Mouse (Mus musculus) MEL-GATA-1-ER (cell line): ENCODE data around the gene Chga.

Source experiments
- DNase-seq: peaks from one replicate; pipeline ENCODE4 v3.0.0-alpha.2; 2012; ENCODE audit warnings: low read depth; ENCODE audit errors: extremely low read depth

Gene Chga

DNA sequence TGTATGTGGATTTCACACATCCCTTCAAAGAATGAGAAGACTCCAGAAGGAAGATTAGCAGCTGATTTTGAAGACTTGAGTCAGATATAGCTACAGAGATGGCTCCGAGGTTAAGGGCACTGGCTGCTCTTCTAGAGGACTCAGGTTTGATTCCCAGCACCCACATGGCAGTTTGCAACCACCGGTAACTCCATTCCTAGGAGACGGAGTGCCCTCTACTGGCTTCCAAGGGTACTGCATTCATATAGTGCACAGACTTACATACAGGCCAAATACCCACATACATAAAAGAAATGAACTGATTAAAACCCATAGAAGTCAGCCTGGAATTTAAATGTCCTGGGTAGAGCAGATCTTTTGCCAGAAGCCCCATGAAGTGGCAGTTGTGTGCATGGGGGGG is 43.8 kb downstream of the Chga start:
- DNase-seq = no peak

DNA sequence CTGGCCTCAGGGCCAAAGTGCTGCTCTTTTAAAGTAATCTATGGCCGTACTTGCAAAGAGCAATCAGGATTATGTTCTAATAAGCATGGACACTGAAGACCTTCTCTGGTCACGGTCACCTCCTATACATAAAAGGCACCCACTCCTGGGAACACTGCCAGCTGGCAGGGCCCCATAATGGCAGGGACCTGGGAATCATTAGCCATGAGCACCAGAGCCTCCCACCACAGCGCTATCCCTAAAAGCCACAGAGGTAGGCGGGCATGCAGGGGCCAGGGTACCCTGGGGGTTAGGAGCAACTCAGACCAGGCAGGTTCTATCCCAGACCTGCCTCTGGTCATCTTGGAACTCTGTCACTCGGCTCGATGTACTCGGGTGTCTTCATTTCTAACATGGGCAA is 45.0 kb downstream of the Chga start:
- DNase-seq = no peak

DNA sequence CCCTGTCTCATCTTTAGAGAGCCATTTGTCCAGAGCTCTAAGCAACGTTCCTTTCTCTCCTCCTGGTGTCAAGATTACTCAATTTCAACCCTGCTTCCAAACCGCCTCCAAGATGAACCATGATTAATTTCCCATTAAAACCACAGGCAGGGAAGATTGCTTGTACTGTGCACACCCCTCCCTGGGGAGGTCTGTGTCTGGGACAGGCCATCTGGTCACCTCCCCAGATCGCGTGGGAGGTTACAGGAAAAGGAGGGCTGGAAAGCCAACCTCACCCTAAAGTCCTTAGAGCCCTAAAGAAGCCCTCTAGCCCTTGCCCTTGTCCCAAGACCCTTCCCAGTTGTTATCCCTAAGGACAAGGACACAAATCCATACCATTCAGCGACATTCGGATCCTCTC is 45.6 kb downstream of the Chga start:
- no peak for DNase-seq

DNA sequence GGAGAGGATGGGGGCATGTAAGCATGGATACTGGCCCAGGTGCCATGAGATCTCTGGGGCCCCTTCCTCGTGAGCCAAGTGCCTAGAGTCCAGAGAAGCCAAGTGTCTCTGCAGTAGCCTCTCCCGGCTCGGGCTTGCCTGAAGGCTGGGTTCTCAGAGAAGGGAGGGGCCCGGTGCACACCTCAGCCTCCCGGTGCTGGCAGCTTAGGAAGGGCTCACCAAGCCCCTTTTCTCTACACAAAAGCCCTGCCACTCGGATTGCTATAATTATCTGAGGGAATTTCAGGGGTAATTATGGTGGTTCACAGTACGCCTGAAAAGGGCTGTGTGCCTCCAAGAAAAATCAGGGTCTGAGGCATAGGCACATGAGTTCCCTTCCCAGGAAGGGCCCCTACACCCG is 47.1 kb downstream of the Chga start:
- DNase-seq = no peak

DNA sequence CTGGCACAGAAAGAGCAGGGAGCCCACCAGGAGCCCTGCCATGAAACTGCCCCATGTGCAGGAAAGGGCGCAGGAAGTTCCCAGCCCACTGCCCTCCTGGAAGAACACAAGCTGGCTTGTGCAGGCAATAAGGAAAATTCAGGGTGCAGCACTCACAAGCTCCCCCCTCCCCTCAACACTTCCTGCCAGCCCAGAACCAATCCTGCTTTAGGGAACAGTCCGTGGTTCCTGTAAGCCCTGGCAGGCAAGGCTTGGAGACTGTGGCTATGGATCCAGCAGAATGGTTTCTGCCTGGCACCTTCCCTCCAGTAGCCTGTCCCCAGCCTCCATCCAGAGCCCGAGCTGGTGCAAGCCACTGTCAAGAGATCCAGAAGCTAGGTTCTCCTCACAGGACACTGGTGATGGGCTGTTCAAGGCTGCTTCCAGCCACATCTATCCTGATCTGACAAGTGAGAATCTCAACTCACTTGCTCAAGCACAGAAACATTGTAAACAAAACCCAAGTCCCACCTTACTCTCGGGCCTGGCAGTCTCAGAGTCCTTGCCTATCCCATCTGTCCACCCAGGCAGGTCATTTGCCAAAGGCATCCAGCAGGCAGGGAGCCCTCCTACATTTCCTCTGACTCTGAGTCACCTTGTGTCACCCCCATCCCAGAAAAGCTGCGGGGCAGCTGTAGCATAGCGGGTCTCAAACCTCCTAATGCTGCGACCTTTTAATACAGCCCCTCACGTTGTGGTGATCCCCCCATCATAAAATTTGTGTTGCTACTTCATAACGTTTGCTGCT is 47.7 kb downstream of the Chga start:
- DNase-seq = no peak

DNA sequence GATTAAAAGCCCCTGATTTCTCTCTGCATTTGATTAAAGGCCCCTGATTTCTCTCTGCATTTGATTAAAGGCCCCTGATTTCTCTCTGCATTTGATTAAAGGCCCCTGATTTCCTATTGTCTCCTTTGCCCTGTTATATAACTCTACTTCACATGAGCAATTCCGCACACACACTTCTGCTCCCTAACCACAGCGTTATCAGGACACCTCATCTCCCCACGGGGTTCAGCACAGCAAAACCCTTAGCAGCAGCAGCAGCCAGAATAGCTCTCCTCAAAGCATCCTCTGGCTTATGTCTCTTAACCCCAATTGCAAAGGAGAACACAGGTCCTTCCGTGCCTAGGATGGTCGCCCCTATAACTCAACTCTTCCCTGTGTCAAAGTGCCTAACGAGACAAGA is 50.8 kb downstream of the Chga start:
- no peak for DNase-seq

DNA sequence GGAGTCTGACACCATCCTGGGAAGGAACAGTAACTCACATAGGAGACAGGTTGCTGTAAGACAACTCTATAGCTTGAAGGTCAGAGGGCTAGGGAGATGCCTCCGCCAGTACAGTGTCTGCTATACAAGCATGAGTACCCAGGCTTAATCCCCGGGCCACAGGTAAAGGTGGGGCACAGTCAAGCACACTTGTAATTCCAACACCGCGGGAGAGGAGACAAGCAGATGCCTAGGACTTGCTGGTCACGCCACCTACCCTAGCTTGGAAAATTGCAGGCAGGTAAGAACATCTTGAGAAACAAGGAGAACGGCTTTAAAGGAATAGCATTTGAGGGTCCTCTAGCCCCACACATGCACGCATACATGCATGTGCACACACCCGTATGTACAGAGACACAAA is 52.3 kb downstream of the Chga start:
- DNase-seq = no peak

DNA sequence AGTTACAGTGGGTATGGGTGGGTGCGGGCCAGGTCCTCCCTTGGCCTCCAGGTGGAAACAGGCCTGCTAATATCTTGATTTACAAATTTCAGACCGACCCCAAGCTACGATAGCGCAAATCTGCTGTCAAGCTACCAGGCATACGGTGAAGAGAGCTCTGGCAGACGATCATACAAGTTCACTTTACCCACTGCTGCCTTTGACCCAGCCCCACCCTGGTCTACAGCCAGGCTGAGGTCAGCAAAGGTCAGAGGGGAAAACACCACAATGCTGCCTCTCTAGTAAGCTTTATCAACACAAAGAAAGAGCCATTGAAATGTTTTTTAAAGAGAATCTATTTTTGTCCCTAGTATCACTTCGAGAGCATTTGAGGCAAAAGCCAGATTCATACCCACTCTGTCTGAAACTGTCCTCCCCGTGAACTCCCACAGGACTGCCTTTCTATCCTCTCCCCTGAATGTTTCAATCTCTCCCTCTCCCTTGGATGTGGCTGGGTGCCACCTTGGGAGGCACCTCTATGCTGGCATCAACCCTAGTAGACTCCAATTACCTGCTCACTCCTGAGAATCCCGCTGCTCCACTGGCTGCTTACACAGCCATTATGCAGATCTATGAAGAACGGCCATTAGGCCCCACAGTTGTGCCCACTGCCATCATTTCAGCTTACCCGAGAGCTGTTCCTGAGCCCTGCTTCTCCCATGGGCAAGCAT is 53.2 kb downstream of the Chga start:
- no peak for DNase-seq

DNA sequence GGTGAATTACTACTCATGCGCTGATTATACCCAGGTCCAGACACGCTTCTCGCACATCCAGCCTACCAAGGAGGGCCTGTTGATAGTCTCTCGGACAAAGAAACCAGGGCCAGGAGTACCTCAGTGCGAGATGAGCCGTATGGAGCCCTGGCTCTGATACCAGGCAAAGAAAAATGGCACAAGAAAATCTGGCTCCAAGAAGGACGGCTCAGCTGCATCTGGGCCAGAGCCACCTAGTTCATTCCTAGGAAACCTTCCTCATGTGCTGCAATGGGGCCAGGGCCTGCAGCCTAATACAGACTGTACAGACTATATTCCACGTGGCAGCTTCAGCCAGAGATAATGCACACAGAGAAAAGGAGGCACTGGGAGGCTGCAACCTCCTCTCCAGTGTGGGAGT is 56.2 kb downstream of the Chga start:
- DNase-seq = no peak

DNA sequence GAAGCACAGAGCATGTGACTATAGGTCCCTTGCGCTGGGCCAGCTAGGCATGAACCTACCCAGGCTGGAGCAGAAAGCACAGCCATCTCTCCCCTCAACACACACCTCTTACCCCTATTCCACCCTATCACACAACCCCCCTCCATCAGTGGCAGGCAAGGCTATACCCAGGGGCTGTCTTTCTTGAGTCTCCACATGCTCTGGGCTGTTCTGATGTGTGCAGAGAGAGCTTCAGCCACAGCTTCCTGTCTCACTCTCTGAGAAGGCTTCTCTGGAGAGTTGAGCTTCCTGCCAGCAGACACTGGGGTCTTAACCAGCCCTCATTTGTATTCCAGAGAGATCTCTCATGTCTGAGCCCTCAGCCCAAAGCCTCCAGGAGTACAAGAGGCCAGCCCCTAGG is 57.7 kb downstream of the Chga start:
- no peak for DNase-seq

DNA sequence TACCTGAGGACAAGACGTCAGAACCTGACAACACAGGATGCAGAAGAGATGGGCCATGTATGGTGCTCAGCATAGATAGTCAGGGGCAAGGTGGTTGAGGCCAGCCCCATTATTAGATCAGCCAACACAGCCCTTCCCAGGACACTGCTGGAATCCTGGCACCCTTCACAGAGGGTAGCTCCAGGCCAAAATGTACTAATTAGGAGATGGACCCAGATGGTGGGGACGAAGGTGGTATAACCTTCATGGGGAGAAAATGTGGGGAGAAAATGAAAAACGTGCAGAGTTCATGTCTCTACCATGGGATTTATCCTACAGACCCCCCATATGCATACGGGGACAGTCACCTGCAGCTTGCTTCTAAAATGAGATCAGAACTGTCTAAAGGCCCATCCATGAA is 58.6 kb downstream of the Chga start:
- no peak for DNase-seq
